Mouse (Mus musculus) large intestine, adult 2 months (tissue): ENCODE results near the gene Eif4g1. TPM values are rescaled to one million over a fixed set of nuclear protein-coding genes. Genes with fewer than 3 reads are reported as not detected.
A peak's percentile ranks its signal among the peaks of the same experiment; 100 is the strongest.

Experiments used
- DNase-seq: peaks from one replicate; pipeline ENCODE4 v3.0.0-alpha.2; 2012; ENCODE audit warnings: low read depth, low spot score
- WGBS: fragments of 180-500 bp; shearing (Covaris S2); methylation state at CpG from one replicate; pipeline ENCODE4 v1.1.7; 2018; 5-methylcytosine and 5-hydroxymethylcytosine counted together
- polyA plus RNA-seq: library from polyadenylated mRNA; depleted of rRNA; stranded (reverse); fragments of >200 nt; gene quantifications from 2 replicates; pipeline ENCODE4 v1.2.3, GENCODE M21; 2012

The Eif4g1 gene
- polyA plus RNA-seq, 1 experiment: 150 TPM

GRCm38 (mm10) chr16:20703071-20703470 is 35.0 kb downstream of the Eif4g1 start:
- no peak for DNase-seq
- 98% methylated on average over 10 of the region's 10 CpGs for WGBS

- WGBS: 84% methylated on average over 6 of the region's 6 CpGs
- DNase-seq: no peak
Observed at GRCm38 (mm10) chr16:20703699-20704400, 35.7 kb downstream of the Eif4g1 start.

GRCm38 (mm10) chr16:20705786-20706185 is 37.7 kb downstream of the Eif4g1 start:
- no peak for DNase-seq
- WGBS: 83% methylated on average over 3 of the region's 3 CpGs

GRCm38 (mm10) chr16:20706407-20707055 is 38.4 kb downstream of the Eif4g1 start:
- WGBS: 88% methylated on average over 2 of the region's 2 CpGs
- no peak for DNase-seq

GRCm38 (mm10) chr16:20708220-20708938 is 40.3 kb downstream of the Eif4g1 start:
- WGBS: 96% methylated on average over 21 of the region's 21 CpGs
- no peak for DNase-seq

- DNase-seq: no peak
- 82% methylated on average over 19 of the region's 19 CpGs for WGBS
Observed at GRCm38 (mm10) chr16:20708939-20709734, 41.0 kb downstream of the Eif4g1 start.

GRCm38 (mm10) chr16:20710370-20710769 is 42.3 kb downstream of the Eif4g1 start:
- no peak for DNase-seq
- WGBS: 93% methylated on average over 11 of the region's 11 CpGs

- WGBS: 73% methylated on average over 4 of the region's 4 CpGs
Observed at GRCm38 (mm10) chr16:20710810-20711209, 42.7 kb downstream of the Eif4g1 start.

GRCm38 (mm10) chr16:20712190-20712589 is 44.1 kb downstream of the Eif4g1 start:
- 87% methylated on average over 9 of the region's 9 CpGs for WGBS
- no peak for DNase-seq

More at GRCm38 (mm10) chr16:20710810-20711209, 42.7 kb downstream of the Eif4g1 start:
- DNase-seq: no peak

GRCm38 (mm10) chr16:20712889-20713288 is 44.8 kb downstream of the Eif4g1 start:
- 75% methylated on average over 7 of the region's 7 CpGs for WGBS
- DNase-seq: no peak

GRCm38 (mm10) chr16:20714307-20715080 is 46.4 kb downstream of the Eif4g1 start:
- WGBS: 33% methylated on average over 11 of the region's 11 CpGs
- no peak for DNase-seq

- 36% methylated on average over 2 of the region's 2 CpGs for WGBS
- DNase-seq: no peak
Observed at GRCm38 (mm10) chr16:20715161-20715560, 47.0 kb downstream of the Eif4g1 start.

- no peak for DNase-seq
- WGBS: 3% methylated on average over 12 of the region's 12 CpGs
Observed at GRCm38 (mm10) chr16:20715566-20715965, 47.5 kb downstream of the Eif4g1 start.

GRCm38 (mm10) chr16:20715976-20716840 is 48.1 kb downstream of the Eif4g1 start:
- no peak for DNase-seq
- WGBS: under 1% methylated on average over 68 of the region's 68 CpGs

- no peak for DNase-seq
- under 1% methylated on average over 8 of the region's 8 CpGs for WGBS
Observed at GRCm38 (mm10) chr16:20716841-20717180, 48.7 kb downstream of the Eif4g1 start.

- WGBS: under 1% methylated on average over 62 of the region's 62 CpGs
- peak; percentile 97 for DNase-seq
Observed at GRCm38 (mm10) chr16:20717181-20717977, 49.3 kb downstream of the Eif4g1 start, which contains the start of the genes Polr2h and Clcn2. Gene Polr2h (plus strand): TSS chr16:20717665. Gene Clcn2 (minus strand): TSS chr16:20717746.

GRCm38 (mm10) chr16:20717978-20718670 is 50.0 kb downstream of the Eif4g1 start:
- no peak for DNase-seq
- WGBS: under 1% methylated on average over 18 of the region's 18 CpGs
